Mouse (Mus musculus) kidney, adult 2 months (tissue): ENCODE data around the gene Fbxw8. TPM values are rescaled to one million over a fixed set of nuclear protein-coding genes. Genes with fewer than 3 reads are reported as not detected.

Source experiments
- DNase-seq: peaks from one replicate; pipeline ENCODE4 v3.0.0; 2021
- H3K27ac ChIP-seq: fragments of 200-500 bp; 2 replicates; pipeline ENCODE4 v1.5.1; 2012; ENCODE audit warnings: low read depth, low read length, control low read depth, inconsistent platforms; ENCODE audit not compliant: insufficient read depth
- H3K27me3 ChIP-seq: fragments of 200-500 bp; replicated peaks from 2 replicates; pipeline ENCODE4 v1.6.1; 2012; ENCODE audit warnings: mild to moderate bottlenecking, moderate library complexity, low read length, inconsistent platforms; ENCODE audit not compliant: control insufficient read depth, insufficient read depth
- H3K36me3 ChIP-seq: fragments of 200-500 bp; 2 replicates; pipeline ENCODE4 v1.6.1; 2012; ENCODE audit warnings: mild to moderate bottlenecking, moderate library complexity, low read length, inconsistent platforms; ENCODE audit not compliant: control insufficient read depth, insufficient read depth
- H3K4me1 ChIP-seq: fragments of 200-500 bp; 2 replicates; pipeline ENCODE4 v1.6.1; 2011; ENCODE audit warnings: low read length; ENCODE audit not compliant: control insufficient read depth, insufficient read depth
- H3K4me3 ChIP-seq: fragments of 200-500 bp; 2 replicates; pipeline ENCODE4 v1.5.1; 2011; ENCODE audit warnings: mild to moderate bottlenecking, low read depth, low read length, control low read depth; ENCODE audit not compliant: insufficient read depth
- CTCF ChIP-seq: fragments of 200-500 bp; conservative IDR thresholded peaks from 2 replicates; pipeline ENCODE4 v1.5.1; 2011; ENCODE audit warnings: low read depth, mild to moderate bottlenecking, control low read depth, low read length, moderate library complexity, mixed read lengths; ENCODE audit not compliant: insufficient read depth, insufficient read length
- POLR2A ChIP-seq: fragments of 200-500 bp; IDR thresholded peaks from one replicate; pipeline ENCODE4 v1.6.1; 2011; ENCODE audit warnings: low read depth, low read length, control low read depth
- WGBS: fragments of 180-500 bp; shearing (Covaris S2); methylation state at CpG from one replicate; pipeline ENCODE4 v1.1.7; 2018; 5-methylcytosine and 5-hydroxymethylcytosine counted together
- polyA plus RNA-seq: library from polyadenylated mRNA; depleted of rRNA; stranded (reverse); fragments of >200 nt; gene quantifications from 2 replicates; pipeline ENCODE4 v1.2.3, GENCODE M21; 2012; rRNA removed

The Fbxw8 gene
- polyA plus RNA-seq, result 60.8 and 64.8 TPM in 2 replicates

DNA sequence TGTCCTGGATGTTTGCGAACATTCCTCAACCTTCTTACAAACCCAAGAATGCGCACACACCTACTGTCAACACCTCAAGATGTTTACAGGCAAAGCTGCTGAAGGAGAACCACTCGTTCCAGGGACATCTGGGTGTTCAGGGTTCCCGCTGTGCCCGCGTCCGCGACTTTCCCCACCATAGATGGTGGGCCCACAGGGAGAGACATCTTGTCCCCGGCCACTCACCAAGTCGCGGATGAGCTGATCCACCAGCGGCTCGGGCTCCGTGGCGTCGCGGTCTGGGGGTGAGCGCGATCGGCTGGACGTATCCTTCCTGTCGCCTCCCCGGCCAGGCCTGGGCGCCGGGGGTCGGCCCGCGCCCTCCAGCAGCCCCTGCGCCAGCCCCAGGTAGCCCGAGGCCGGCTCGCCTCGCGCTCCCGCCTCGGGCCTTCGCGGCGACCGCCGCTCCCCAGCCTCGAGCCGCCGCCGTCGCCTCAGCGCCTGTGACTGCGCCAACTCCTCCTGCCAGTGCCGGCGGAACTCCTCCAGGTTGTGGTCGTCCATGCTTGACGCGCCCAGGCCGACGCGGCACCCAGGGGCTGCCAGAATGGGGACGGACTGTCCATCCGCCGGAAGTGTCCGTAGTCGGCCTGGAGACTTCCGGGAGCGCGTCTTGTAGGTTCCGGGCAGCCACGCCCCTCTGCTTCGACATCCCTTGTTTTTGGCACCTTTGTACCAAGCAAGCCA, at the start of gene Fbxw8:
Gene Fbxw8 (minus strand): TSS at position 626 of the 726 bp plus-strand sequence.
- Histone ChIP-seq H3K4me1 (no peaks in the 10 kb centered on the region), H3K27ac (peak within 1 kb of the TSS; percentile 9; the same call in 1 of the 2 replicates), H3K4me3 (peak within 1 kb of the TSS; percentile 73), H3K36me3 (no peaks in the 10 kb centered on the region), H3K27me3 (no peaks in the 10 kb centered on the region)
- WGBS, result under 1% methylated on average over 67 of the region's 67 CpGs
- peak; percentile 92 for DNase-seq
- TF ChIP-seq CTCF (no peak), POLR2A (peak; percentile 38)

DNA sequence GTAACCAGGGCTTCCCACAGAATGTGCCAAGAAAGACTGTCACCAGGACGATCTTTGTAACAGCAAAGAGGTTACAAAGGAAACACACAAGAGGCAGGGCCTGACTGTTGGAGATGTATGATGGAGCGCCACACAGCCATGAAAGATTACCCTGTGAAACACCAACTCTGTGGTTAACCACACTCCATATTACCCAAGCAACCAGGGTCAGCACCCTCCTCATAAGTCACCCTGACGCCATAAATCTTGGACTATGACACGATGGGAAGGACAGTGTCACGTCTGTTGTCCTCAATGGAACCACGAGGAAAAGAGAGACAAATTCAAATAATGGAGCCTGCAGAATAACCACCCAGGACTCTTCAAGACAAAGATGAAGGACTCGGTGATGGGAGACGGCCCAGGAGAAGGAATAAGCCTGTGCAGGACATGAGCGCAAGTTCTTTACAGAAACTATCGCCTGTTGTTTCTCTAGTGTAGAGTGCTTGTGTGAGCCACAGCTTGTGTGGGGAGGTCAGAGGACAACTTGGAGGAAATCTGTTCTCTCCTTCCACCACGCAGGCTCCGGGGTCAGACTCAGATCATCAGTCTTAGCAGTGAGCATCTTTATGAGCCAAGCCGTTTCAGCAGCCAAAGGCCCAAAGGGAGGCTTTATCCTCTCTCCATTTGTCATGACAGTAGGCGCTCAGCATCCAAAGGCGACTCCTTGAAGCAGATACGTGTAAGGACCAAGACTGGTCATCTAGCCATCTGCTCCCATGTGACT, 49.6 kb upstream of the Fbxw8 start:
- 49% methylated on average over 16 of the region's 16 CpGs for WGBS
- no peak overlapping the region for H3K4me3 ChIP-seq
- DNase-seq, result peak; percentile 15
- no peaks in the 10 kb centered on the region for H3K4me1 ChIP-seq
- no peaks in the 10 kb centered on the region for H3K36me3 ChIP-seq
- no peaks in the 10 kb centered on the region for H3K27me3 ChIP-seq
- H3K27ac ChIP-seq, result no peak overlapping the region
- TF ChIP-seq CTCF (no peak), POLR2A (no peak)

GRCm38 (mm10) chr5:118199670-118200069, 44.4 kb upstream of the Fbxw8 start:
- no peak overlapping the region for H3K27ac ChIP-seq
- TF ChIP-seq CTCF (no peak), POLR2A (no peak)
- no peaks in the 10 kb centered on the region for H3K36me3 ChIP-seq
- no peak for DNase-seq
- no peaks in the 10 kb centered on the region for H3K4me1 ChIP-seq
- H3K27me3 ChIP-seq, result no peaks in the 10 kb centered on the region
- 78% methylated on average over 5 of the region's 5 CpGs for WGBS
- H3K4me3 ChIP-seq, result no peak overlapping the region

- H3K4me1 ChIP-seq, result no peaks in the 10 kb centered on the region
- H3K27ac ChIP-seq, result no peak overlapping the region
- no peaks in the 10 kb centered on the region for H3K27me3 ChIP-seq
- 84% methylated on average over 13 of the region's 13 CpGs for WGBS
- DNase-seq, result no peak
- H3K4me3 ChIP-seq, result no peak overlapping the region
- no peak for TF ChIP-seq POLR2A
- TF ChIP-seq CTCF, result no peak
- no peaks in the 10 kb centered on the region for H3K36me3 ChIP-seq
Observed at GRCm38 (mm10) chr5:118197421-118197820, 42.2 kb upstream of the Fbxw8 start.

DNA sequence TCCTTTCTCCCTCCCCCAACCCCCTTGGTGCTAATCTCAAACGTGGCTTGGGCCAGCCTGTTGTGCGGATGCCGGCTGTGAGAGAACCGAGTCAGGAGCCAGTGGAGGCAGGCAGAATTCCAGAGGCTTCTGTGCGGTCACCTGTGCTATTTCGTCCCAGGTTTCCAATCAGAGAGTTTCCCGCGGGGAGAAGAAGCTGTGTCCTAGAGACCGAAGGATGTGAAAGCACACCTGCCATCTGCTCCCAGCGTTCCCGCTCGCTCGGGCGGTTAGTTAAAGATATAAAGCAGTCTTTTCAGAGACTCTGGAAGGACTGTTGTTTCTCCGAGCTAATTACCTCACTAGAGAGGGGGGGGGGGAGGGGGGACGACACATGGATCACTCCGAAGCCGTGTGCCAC, 37.0 kb upstream of the Fbxw8 start:
- H3K36me3 ChIP-seq, result no peaks in the 10 kb centered on the region
- no peaks in the 10 kb centered on the region for H3K4me1 ChIP-seq
- TF ChIP-seq POLR2A (no peak), CTCF (no peak)
- WGBS, result 22% methylated on average over 18 of the region's 18 CpGs
- no peaks in the 10 kb centered on the region for H3K27me3 ChIP-seq
- no peak for DNase-seq
- H3K27ac ChIP-seq, result no peak overlapping the region
- H3K4me3 ChIP-seq, result no peak overlapping the region

GRCm38 (mm10) chr5:118190491-118190890, 35.2 kb upstream of the Fbxw8 start:
- WGBS, result 67% methylated on average over 9 of the region's 9 CpGs
- no peaks in the 10 kb centered on the region for H3K36me3 ChIP-seq
- no peak overlapping the region for H3K27ac ChIP-seq
- no peaks in the 10 kb centered on the region for H3K27me3 ChIP-seq
- DNase-seq, result no peak
- H3K4me3 ChIP-seq, result no peak overlapping the region
- no peak for TF ChIP-seq CTCF
- H3K4me1 ChIP-seq, result no peaks in the 10 kb centered on the region

DNA sequence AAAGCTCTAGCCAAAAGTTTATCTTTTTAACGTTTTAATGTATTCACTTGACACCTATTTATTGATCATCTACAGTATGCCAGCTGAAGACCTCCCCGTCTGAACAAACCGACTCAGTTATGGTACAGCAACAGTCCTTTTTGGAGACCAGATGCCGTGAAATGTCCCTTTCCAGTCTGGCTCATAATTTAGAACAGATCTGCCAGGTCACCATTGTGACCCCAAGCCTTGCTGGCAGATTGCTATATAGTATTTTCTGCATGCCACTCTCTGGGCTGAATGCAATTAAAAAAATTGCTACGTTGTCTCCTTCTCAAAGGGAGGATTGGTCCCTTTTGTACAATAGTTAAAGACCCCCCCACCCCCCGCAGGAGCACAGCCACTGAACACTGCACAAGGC, 33.1 kb upstream of the Fbxw8 start:
- H3K4me1 ChIP-seq, result no peaks in the 10 kb centered on the region
- whole genome bisulfite sequencing, result 65% methylated on average over 6 of the region's 6 CpGs
- no peak overlapping the region for H3K27ac ChIP-seq
- H3K27me3 ChIP-seq, result no peaks in the 10 kb centered on the region
- TF ChIP-seq POLR2A, result no peak
- no peak for TF ChIP-seq CTCF
- H3K4me3 ChIP-seq, result no peak overlapping the region
- no peaks in the 10 kb centered on the region for H3K36me3 ChIP-seq
- DNase-seq, result no peak
